Mouse (Mus musculus): ENCODE measurements around the gene Pdpk1. TPM values are rescaled to one million over a fixed set of nuclear protein-coding genes. Genes with fewer than 3 reads are reported as not detected.
A peak's percentile ranks its signal among the peaks of the same experiment; 100 is the strongest.

The Pdpk1 gene
- polyA plus RNA-seq (2015; fragmentation: Nextera tagmentation; extraction: Ambion mirVana): 24.3 and 24.4 TPM in 2 replicates

- H3K4me1 ChIP-seq (ENCODE audit: control insufficient read depth, low read depth, low read length): peaks cover 30% of the 10 kb centered on the region
- H3K9ac ChIP-seq (ENCODE audit: low read depth, low read length): peak within 1 kb of the TSS; percentile 77
- H3K27me3 ChIP-seq (ENCODE audit: control insufficient read depth, insufficient read depth, low read depth, low read length): no peaks in the 10 kb centered on the region
- H3K27ac ChIP-seq (ENCODE audit: low read length): peak within 1 kb of the TSS; percentile 94
- H3K9me3 ChIP-seq (replicated peaks; ENCODE audit: control insufficient read depth, low read length): no peaks in the 10 kb centered on the region
- peak within 1 kb of the TSS; percentile 64 for H3K4me3 ChIP-seq (ENCODE audit: low read depth, low read length)
- peak within 1 kb of the TSS; percentile 97 for H3K4me2 ChIP-seq (ENCODE audit: low read depth, low read length)
- 86% methylated on average over 2 of the region's 2 CpGs for WGBS (ENCODE audit: insufficient replicate concordance)
- no peak for ATAC-seq (ENCODE audit: low read depth)
- H3K36me3 ChIP-seq (ENCODE audit: control insufficient read depth, insufficient read depth): no peaks in the 10 kb centered on the region
Measured at GRCm38 (mm10) chr17:24150824-24151223, at the start of gene Pdpk1. TSS of gene Pdpk1 (minus strand) at chr17:24150924.

DNA sequence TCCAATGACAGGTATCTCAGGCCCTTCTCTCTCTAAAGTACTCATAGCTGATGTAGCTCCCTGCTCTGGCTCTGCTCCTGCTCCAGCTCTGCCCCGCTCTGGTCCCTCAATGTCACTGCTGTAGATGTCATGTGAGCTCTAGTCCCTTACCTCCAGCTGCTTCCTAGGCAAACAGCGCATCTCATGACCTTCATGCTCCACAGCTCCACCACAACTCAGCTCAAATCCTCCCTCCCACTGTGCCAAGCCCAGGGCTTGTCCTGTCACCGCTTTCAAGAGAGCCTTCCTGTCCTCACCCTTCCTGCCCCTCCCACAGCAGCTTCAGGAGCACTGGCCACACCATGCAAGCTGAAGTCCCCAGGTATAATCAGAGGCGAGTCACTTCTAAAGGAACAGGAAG lies 49.0 kb upstream of the Pdpk1 start:
- Histone ChIP-seq H3K9ac (ENCODE audit: low read depth, low read length) (peak overlapping the region; percentile 53), H3K4me3 (ENCODE audit: low read depth, low read length) (peak overlapping the region; percentile 10; the same call in 1 of the 2 replicates), H3K36me3 (ENCODE audit: control insufficient read depth, insufficient read depth) (no peaks in the 10 kb centered on the region), H3K4me1 (ENCODE audit: control insufficient read depth, low read depth, low read length) (peaks cover 96% of the 10 kb centered on the region), H3K27me3 (ENCODE audit: control insufficient read depth, insufficient read depth, low read depth, low read length) (no peaks in the 10 kb centered on the region), H3K9me3 (replicated peaks; ENCODE audit: control insufficient read depth, low read length) (no peaks in the 10 kb centered on the region), H3K4me2 (ENCODE audit: low read depth, low read length) (peak overlapping the region; percentile 49), H3K27ac (ENCODE audit: low read length) (peak overlapping the region; percentile 80)
- no peak for ATAC-seq (ENCODE audit: low read depth)
- 43% methylated on average over 4 of the region's 4 CpGs for WGBS (ENCODE audit: insufficient replicate concordance)

DNA sequence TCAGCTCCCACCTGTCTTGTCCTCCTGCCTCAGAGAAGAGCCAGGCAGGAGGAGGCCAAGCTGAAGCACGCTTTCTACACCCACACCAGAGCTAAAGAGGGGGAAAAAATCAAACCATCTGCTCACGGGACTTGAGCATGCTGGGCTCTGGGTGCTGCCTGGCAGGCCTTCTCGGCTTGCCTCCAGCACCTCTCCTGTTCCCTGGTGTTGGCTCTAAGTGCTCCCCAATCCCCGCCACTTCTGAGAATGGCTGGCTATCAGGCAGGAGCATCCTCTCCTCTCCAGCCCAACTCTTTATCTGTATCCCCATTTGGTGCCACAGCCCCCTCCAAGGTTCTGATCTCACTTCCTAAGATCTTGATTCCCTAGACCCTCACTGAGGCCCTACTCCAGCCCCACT lies 48.5 kb upstream of the Pdpk1 start:
- Histone ChIP-seq H3K27ac (ENCODE audit: low read length) (peak overlapping the region; percentile 80), H3K4me1 (ENCODE audit: control insufficient read depth, low read depth, low read length) (peaks cover 96% of the 10 kb centered on the region), H3K4me2 (ENCODE audit: low read depth, low read length) (peak overlapping the region; percentile 49), H3K9me3 (replicated peaks; ENCODE audit: control insufficient read depth, low read length) (no peaks in the 10 kb centered on the region), H3K27me3 (ENCODE audit: control insufficient read depth, insufficient read depth, low read depth, low read length) (no peaks in the 10 kb centered on the region), H3K9ac (ENCODE audit: low read depth, low read length) (peak overlapping the region; percentile 53), H3K4me3 (ENCODE audit: low read depth, low read length) (peak overlapping the region; percentile 10), H3K36me3 (ENCODE audit: control insufficient read depth, insufficient read depth) (no peaks in the 10 kb centered on the region)
- ATAC-seq (ENCODE audit: low read depth): peak; percentile 39
- WGBS (ENCODE audit: insufficient replicate concordance): 50% methylated on average over 4 of the region's 4 CpGs

DNA sequence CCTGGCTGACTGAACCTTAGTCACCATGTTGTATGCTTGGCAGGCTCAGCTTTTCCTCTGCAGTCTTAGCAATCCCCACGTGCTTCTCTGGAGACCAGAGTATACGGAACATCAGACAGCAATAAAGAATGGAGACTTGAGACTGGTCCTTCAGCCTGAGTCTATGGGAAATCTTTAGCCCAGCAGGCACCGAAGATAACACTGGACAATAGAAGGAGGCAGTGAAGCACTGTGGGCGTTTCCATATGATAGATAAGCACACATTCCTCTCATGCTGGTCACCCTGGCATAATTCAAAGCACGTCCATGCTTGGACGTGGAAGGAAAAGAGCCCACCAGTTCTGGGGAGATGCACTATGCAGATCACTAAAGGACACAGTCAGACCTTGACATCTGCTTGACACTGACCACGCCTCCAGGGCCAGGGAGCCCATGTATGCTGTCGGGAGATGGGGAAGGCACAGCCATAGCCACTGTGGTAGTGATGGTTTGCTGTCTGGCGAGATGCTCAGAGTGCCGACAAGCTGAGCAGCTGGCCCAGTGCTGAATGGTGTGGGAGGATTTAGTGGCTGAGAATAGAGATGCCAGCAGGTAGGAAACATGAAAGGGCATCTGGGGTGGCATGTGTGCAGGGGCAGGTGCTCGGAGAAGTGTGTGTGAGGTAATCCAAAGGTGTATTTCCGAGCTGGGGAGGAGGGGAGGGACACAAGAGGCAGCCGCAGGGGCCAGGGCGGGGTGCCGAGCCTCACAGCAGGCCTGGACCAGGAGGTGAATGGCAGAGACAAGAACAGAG lies 46.5 kb upstream of the Pdpk1 start:
- Histone ChIP-seq H3K36me3 (ENCODE audit: control insufficient read depth, insufficient read depth) (no peaks in the 10 kb centered on the region), H3K9me3 (replicated peaks; ENCODE audit: control insufficient read depth, low read length) (no peaks in the 10 kb centered on the region), H3K4me2 (ENCODE audit: low read depth, low read length) (no peak overlapping the region), H3K27me3 (ENCODE audit: control insufficient read depth, insufficient read depth, low read depth, low read length) (no peaks in the 10 kb centered on the region), H3K9ac (ENCODE audit: low read depth, low read length) (no peak overlapping the region), H3K4me3 (ENCODE audit: low read depth, low read length) (no peak overlapping the region), H3K4me1 (ENCODE audit: control insufficient read depth, low read depth, low read length) (peaks cover 97% of the 10 kb centered on the region), H3K27ac (ENCODE audit: low read length) (no peak overlapping the region)
- ATAC-seq (ENCODE audit: low read depth): peak; percentile 28; the same call in 1 of the 2 replicates
- WGBS (ENCODE audit: insufficient replicate concordance): 46% methylated on average over 15 of the region's 15 CpGs

DNA sequence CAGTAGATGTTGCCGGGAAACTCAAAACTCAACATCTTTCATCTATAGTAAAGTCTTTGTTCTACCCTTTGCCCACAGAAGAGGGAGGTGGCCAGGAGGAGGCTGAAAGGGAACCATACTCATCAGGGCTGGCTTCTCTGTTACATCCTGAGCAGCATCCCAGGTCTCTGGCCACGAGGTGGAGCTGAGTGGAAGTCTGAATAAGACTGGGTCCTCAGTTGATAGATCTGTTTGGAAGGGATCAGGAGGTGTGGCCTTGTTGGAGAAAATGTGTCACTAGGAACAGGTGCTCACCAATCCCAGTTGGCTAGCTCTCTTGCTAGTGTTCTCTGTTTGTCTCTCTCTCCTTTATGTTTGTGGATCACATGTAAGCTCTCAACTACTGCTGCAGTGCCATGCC lies 44.6 kb upstream of the Pdpk1 start:
- Histone ChIP-seq H3K27me3 (ENCODE audit: control insufficient read depth, insufficient read depth, low read depth, low read length) (no peaks in the 10 kb centered on the region), H3K4me1 (ENCODE audit: control insufficient read depth, low read depth, low read length) (peaks cover 86% of the 10 kb centered on the region), H3K9me3 (replicated peaks; ENCODE audit: control insufficient read depth, low read length) (no peaks in the 10 kb centered on the region), H3K4me2 (ENCODE audit: low read depth, low read length) (no peak overlapping the region), H3K9ac (ENCODE audit: low read depth, low read length) (no peak overlapping the region), H3K4me3 (ENCODE audit: low read depth, low read length) (no peak overlapping the region), H3K36me3 (ENCODE audit: control insufficient read depth, insufficient read depth) (no peaks in the 10 kb centered on the region), H3K27ac (ENCODE audit: low read length) (no peak overlapping the region)
- 71% methylated on average over 2 of the region's 2 CpGs for WGBS (ENCODE audit: insufficient replicate concordance)
- ATAC-seq (ENCODE audit: low read depth): no peak

GRCm38 (mm10) chr17:24193769-24194168 lies 43.0 kb upstream of the Pdpk1 start:
- peak; percentile 74 for ATAC-seq (ENCODE audit: low read depth)
- H3K27ac ChIP-seq (ENCODE audit: low read length): peak overlapping the region; percentile 60
- peaks cover 3% of the 10 kb centered on the region; the same call in 1 of the 2 replicates for H3K36me3 ChIP-seq (ENCODE audit: control insufficient read depth, insufficient read depth)
- H3K4me3 ChIP-seq (ENCODE audit: low read depth, low read length): no peak overlapping the region
- peak overlapping the region; percentile 33 for H3K4me2 ChIP-seq (ENCODE audit: low read depth, low read length)
- H3K9me3 ChIP-seq (replicated peaks; ENCODE audit: control insufficient read depth, low read length): no peaks in the 10 kb centered on the region
- H3K27me3 ChIP-seq (ENCODE audit: control insufficient read depth, insufficient read depth, low read depth, low read length): no peaks in the 10 kb centered on the region
- peaks cover 70% of the 10 kb centered on the region for H3K4me1 ChIP-seq (ENCODE audit: control insufficient read depth, low read depth, low read length)
- 60% methylated on average over 5 of the region's 5 CpGs for WGBS (ENCODE audit: insufficient replicate concordance)
- H3K9ac ChIP-seq (ENCODE audit: low read depth, low read length): peak overlapping the region; percentile 40

DNA sequence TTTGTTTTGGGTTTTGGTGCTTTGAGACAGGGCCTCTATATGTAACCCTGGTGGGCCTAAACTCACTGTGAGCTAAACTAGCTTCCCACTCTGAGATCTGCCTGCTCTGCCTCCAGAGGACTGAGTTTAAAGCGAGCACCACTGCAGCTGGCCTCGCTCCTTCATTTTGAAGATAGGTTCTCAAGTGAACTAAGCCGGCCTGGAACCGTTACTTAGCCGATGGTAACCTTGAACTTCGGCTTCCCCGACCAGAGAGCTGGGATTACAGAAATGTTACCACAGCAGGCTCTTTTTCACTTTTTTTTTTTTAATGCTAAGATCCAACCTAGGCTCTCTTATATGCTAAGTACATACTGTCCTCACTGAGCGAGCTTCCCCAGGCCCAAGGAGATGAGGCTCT lies 42.5 kb upstream of the Pdpk1 start:
- Histone ChIP-seq H3K36me3 (ENCODE audit: control insufficient read depth, insufficient read depth) (peaks cover 5% of the 10 kb centered on the region; the same call in 1 of the 2 replicates), H3K27ac (ENCODE audit: low read length) (peak overlapping the region; percentile 60)
- no peak for ATAC-seq (ENCODE audit: low read depth)

GRCm38 (mm10) chr17:24192848-24193247 lies 42.1 kb upstream of the Pdpk1 start:
- WGBS (ENCODE audit: insufficient replicate concordance): 49% methylated on average over 8 of the region's 8 CpGs
- H3K36me3 ChIP-seq (ENCODE audit: control insufficient read depth, insufficient read depth): peaks cover 7% of the 10 kb centered on the region

More for the DNA sequence above, 42.5 kb upstream of the Pdpk1 start:
- Histone ChIP-seq H3K9me3 (replicated peaks; ENCODE audit: control insufficient read depth, low read length) (no peaks in the 10 kb centered on the region), H3K9ac (ENCODE audit: low read depth, low read length) (peak overlapping the region; percentile 40), H3K27me3 (ENCODE audit: control insufficient read depth, insufficient read depth, low read depth, low read length) (no peaks in the 10 kb centered on the region), H3K4me3 (ENCODE audit: low read depth, low read length) (no peak overlapping the region), H3K4me1 (ENCODE audit: control insufficient read depth, low read depth, low read length) (peaks cover 65% of the 10 kb centered on the region), H3K4me2 (ENCODE audit: low read depth, low read length) (no peak overlapping the region)
- WGBS (ENCODE audit: insufficient replicate concordance): 82% methylated on average over 8 of the region's 8 CpGs

GRCm38 (mm10) chr17:24191481-24191880 lies 40.8 kb upstream of the Pdpk1 start:
- H3K9me3 ChIP-seq (replicated peaks; ENCODE audit: control insufficient read depth, low read length): no peaks in the 10 kb centered on the region

More at GRCm38 (mm10) chr17:24192848-24193247, 42.1 kb upstream of the Pdpk1 start:
- Histone ChIP-seq H3K27ac (ENCODE audit: low read length) (0 out of 2 replicates have a peak overlapping the region, but pooled peaks have one; percentile 60), H3K4me3 (ENCODE audit: low read depth, low read length) (no peak overlapping the region), H3K27me3 (ENCODE audit: control insufficient read depth, insufficient read depth, low read depth, low read length) (no peaks in the 10 kb centered on the region), H3K4me2 (ENCODE audit: low read depth, low read length) (no peak overlapping the region), H3K9me3 (replicated peaks; ENCODE audit: control insufficient read depth, low read length) (no peaks in the 10 kb centered on the region), H3K9ac (ENCODE audit: low read depth, low read length) (no peak overlapping the region), H3K4me1 (ENCODE audit: control insufficient read depth, low read depth, low read length) (peaks cover 61% of the 10 kb centered on the region)
- no peak for ATAC-seq (ENCODE audit: low read depth)

More at GRCm38 (mm10) chr17:24191481-24191880, 40.8 kb upstream of the Pdpk1 start:
- Histone ChIP-seq H3K9ac (ENCODE audit: low read depth, low read length) (no peak overlapping the region), H3K27me3 (ENCODE audit: control insufficient read depth, insufficient read depth, low read depth, low read length) (no peaks in the 10 kb centered on the region), H3K4me2 (ENCODE audit: low read depth, low read length) (no peak overlapping the region; the same call in 1 of the 2 replicates), H3K27ac (ENCODE audit: low read length) (no peak overlapping the region), H3K4me1 (ENCODE audit: control insufficient read depth, low read depth, low read length) (peaks cover 47% of the 10 kb centered on the region), H3K36me3 (ENCODE audit: control insufficient read depth, insufficient read depth) (peaks cover 9% of the 10 kb centered on the region), H3K4me3 (ENCODE audit: low read depth, low read length) (no peak overlapping the region)
- no peak for ATAC-seq (ENCODE audit: low read depth)
- WGBS (ENCODE audit: insufficient replicate concordance): 73% methylated on average over 4 of the region's 4 CpGs
